Mouse (Mus musculus): Measurements from ENCODE around the gene Prelp. TPM values are rescaled to one million over a fixed set of nuclear protein-coding genes. Genes with fewer than 3 reads are reported as not detected.

Gene Prelp
- total and polyA plus RNA-seq, 3 experiments: not detected

- Histone ChIP-seq H3K79me2 (ENCODE audit: control insufficient read depth, insufficient read depth, low read length, poor library complexity) (no peaks in the 10 kb centered on the region), H3K27me3 (ENCODE audit: control insufficient read depth in 1 of 2, insufficient read depth in 2 of 2, low read length in 2 of 2) (peaks cover 0 to 2% of the 10 kb centered on the region in 2 experiments; a peak in 1 of 4 replicates), H3K27ac (ENCODE audit: control insufficient read depth, low read depth, low read length) (no peak overlapping the region), H3K9me3 (replicated peaks; ENCODE audit: insufficient read depth, low read length) (no peaks in the 10 kb centered on the region), H3K4me1 (ENCODE audit: control insufficient read depth in 1 of 2, insufficient read depth in 2 of 2, low read length in 2 of 2) (peaks cover 4 to 16% of the 10 kb centered on the region in 2 experiments; a peak in 3 of 4 replicates), H3K9ac (ENCODE audit: control insufficient read depth, low read depth, low read length, poor library complexity, severe bottlenecking) (no peak overlapping the region), H3K36me3 (ENCODE audit: control insufficient read depth in 1 of 2, insufficient read depth in 2 of 2, low read length in 2 of 2) (peaks cover 0 to 10% of the 10 kb centered on the region in 2 experiments; a peak in 2 of 4 replicates), H3K4me3 (ENCODE audit: control insufficient read depth in 1 of 2, insufficient read depth in 1 of 2, low read depth in 2 of 2, low read length in 2 of 2) (no peak overlapping the region)
- no peak for DNase-seq (ENCODE audit: low read depth, low spot score)
- TF ChIP-seq MAZ (IDR thresholded peaks at IDR 0.05; ENCODE audit: low read depth, low read length) (no peak), ELF1 (IDR thresholded peaks at IDR 0.05; ENCODE audit: low read depth, low read length) (no peak), NRF1 (IDR thresholded peaks at IDR 0.05; ENCODE audit: insufficient read depth, low read depth, low read length, poor library complexity, severe bottlenecking) (no peak), JUND (IDR thresholded peaks at IDR 0.05; ENCODE audit: low read depth, low read length) (no peak), CHD2 (IDR thresholded peaks at IDR 0.05; ENCODE audit: low read length) (no peak), GABPA (IDR thresholded peaks at IDR 0.05; ENCODE audit: low read depth, low read length) (no peak), TCF12 (IDR thresholded peaks at IDR 0.05; ENCODE audit: low read depth, low read length) (no peak), POLR2AphosphoS2 (IDR thresholded peaks at IDR 0.05; ENCODE audit: low read length) (no peak), KAT2A (conservative IDR thresholded peaks at IDR 0.05; ENCODE audit: low read depth, low read length) (no peak), MAFK (IDR thresholded peaks at IDR 0.05; ENCODE audit: borderline replicate concordance, low read depth, low read length) (no peak), USF2 (IDR thresholded peaks at IDR 0.05; ENCODE audit: borderline replicate concordance in 1 of 2, insufficient read depth in 1 of 2, low read depth in 1 of 2, low read length in 2 of 2) (no peak)
These were observed 44.8 kb upstream of the Prelp start for GRCm38 (mm10) chr1:133966044-133966443.

GRCm38 (mm10) chr1:133965298-133965697 is 44.1 kb upstream of the Prelp start:
- no peak overlapping the region for H3K9ac ChIP-seq (ENCODE audit: control insufficient read depth, low read depth, low read length, poor library complexity, severe bottlenecking)
- H3K79me2 ChIP-seq (ENCODE audit: control insufficient read depth, insufficient read depth, low read length, poor library complexity): no peaks in the 10 kb centered on the region
- no peaks in the 10 kb centered on the region for H3K9me3 ChIP-seq (replicated peaks; ENCODE audit: insufficient read depth, low read length)
- no peak for TF ChIP-seq POLR2AphosphoS2 (IDR thresholded peaks at IDR 0.05; ENCODE audit: low read length)
- no peak for TF ChIP-seq UBTF (IDR thresholded peaks at IDR 0.05; ENCODE audit: borderline replicate concordance, insufficient read depth, low read depth, low read length)
- no peak overlapping the region for H3K27ac ChIP-seq (ENCODE audit: control insufficient read depth, low read depth, low read length)
- no peak overlapping the region for H3K4me3 ChIP-seq (ENCODE audit: control insufficient read depth in 1 of 2, insufficient read depth in 1 of 2, low read depth in 2 of 2, low read length in 2 of 2)
- peaks cover 0 to 10% of the 10 kb centered on the region in 2 experiments; a peak in 2 of 4 replicates for H3K36me3 ChIP-seq (ENCODE audit: control insufficient read depth in 1 of 2, insufficient read depth in 2 of 2, low read length in 2 of 2)
- no peak for DNase-seq (ENCODE audit: low read depth, low spot score)
- H3K4me1 ChIP-seq (ENCODE audit: control insufficient read depth in 1 of 2, insufficient read depth in 2 of 2, low read length in 2 of 2): peaks cover 4 to 16% of the 10 kb centered on the region in 2 experiments; a peak in 3 of 4 replicates
- H3K27me3 ChIP-seq (ENCODE audit: control insufficient read depth in 1 of 2, insufficient read depth in 2 of 2, low read length in 2 of 2): no peaks in the 10 kb centered on the region

- H3K4me1 ChIP-seq (ENCODE audit: control insufficient read depth in 1 of 2, insufficient read depth in 2 of 2, low read length in 2 of 2): peaks cover 4 to 16% of the 10 kb centered on the region in 2 experiments; a peak in 3 of 4 replicates
- no peak overlapping the region for H3K27ac ChIP-seq (ENCODE audit: control insufficient read depth, low read depth, low read length)
- no peaks in the 10 kb centered on the region for H3K79me2 ChIP-seq (ENCODE audit: control insufficient read depth, insufficient read depth, low read length, poor library complexity)
- no peaks in the 10 kb centered on the region for H3K27me3 ChIP-seq (ENCODE audit: control insufficient read depth in 1 of 2, insufficient read depth in 2 of 2, low read length in 2 of 2)
- peak; percentile 57 for DNase-seq (ENCODE audit: low read depth, low spot score)
- peak overlapping the region; percentile 19; the same call in 1 of the 2 replicates for H3K9ac ChIP-seq (ENCODE audit: control insufficient read depth, low read depth, low read length, poor library complexity, severe bottlenecking)
- no peaks in the 10 kb centered on the region for H3K9me3 ChIP-seq (replicated peaks; ENCODE audit: insufficient read depth, low read length)
- H3K36me3 ChIP-seq (ENCODE audit: control insufficient read depth in 1 of 2, insufficient read depth in 2 of 2, low read length in 2 of 2): peaks cover 0 to 10% of the 10 kb centered on the region in 2 experiments; a peak in 2 of 4 replicates
- no peak overlapping the region for H3K4me3 ChIP-seq (ENCODE audit: control insufficient read depth in 1 of 2, insufficient read depth in 1 of 2, low read depth in 2 of 2, low read length in 2 of 2)
- no peak for TF ChIP-seq UBTF (IDR thresholded peaks at IDR 0.05; ENCODE audit: borderline replicate concordance, insufficient read depth, low read depth, low read length)
- TF ChIP-seq ZC3H11A (IDR thresholded peaks at IDR 0.05; ENCODE audit: low read depth, low read length): no peak
- peak; percentile 72 for TF ChIP-seq TAL1 (IDR thresholded peaks at IDR 0.05; ENCODE audit: low read length)
- TF ChIP-seq CHD1 (IDR thresholded peaks at IDR 0.05; ENCODE audit: low read depth, low read length): no peak
- TF ChIP-seq ZMIZ1 (IDR thresholded peaks at IDR 0.05; ENCODE audit: low read depth, low read length): no peak
- TF ChIP-seq NELFE (IDR thresholded peaks at IDR 0.05; ENCODE audit: low read depth, low read length): no peak
- TF ChIP-seq ELF1 (IDR thresholded peaks at IDR 0.05; ENCODE audit: low read depth, low read length): peak; percentile 31; the same call in 1 of the 2 replicates
- no peak for TF ChIP-seq MAZ (IDR thresholded peaks at IDR 0.05; ENCODE audit: low read depth, low read length)
- peak; percentile 83 for TF ChIP-seq TCF12 (IDR thresholded peaks at IDR 0.05; ENCODE audit: low read depth, low read length)
- TF ChIP-seq EP300 (IDR thresholded peaks at IDR 0.05; ENCODE audit: low read depth in 1 of 2, low read length in 2 of 2): peak; percentile 45 to 61
- peak; percentile 20; the same call in 1 of the 2 replicates for TF ChIP-seq GATA1 (IDR thresholded peaks at IDR 0.05; ENCODE audit: low read depth, low read length)
- TF ChIP-seq MEF2A (IDR thresholded peaks at IDR 0.05; ENCODE audit: extremely low read depth, insufficient replicate concordance, low read depth, low read length, poor library complexity, severe bottlenecking): no peak
- no peak for TF ChIP-seq CHD2 (IDR thresholded peaks at IDR 0.05; ENCODE audit: low read length)
- no peak for TF ChIP-seq RCOR1 (IDR thresholded peaks at IDR 0.05; ENCODE audit: low read depth, low read length)
- TF ChIP-seq POLR2AphosphoS5 (IDR thresholded peaks at IDR 0.05; ENCODE audit: borderline replicate concordance, low read depth, low read length): no peak
- TF ChIP-seq MAFK (IDR thresholded peaks at IDR 0.05; ENCODE audit: borderline replicate concordance, low read depth, low read length): no peak
These were observed 43.5 kb upstream of the Prelp start for GRCm38 (mm10) chr1:133964742-133965141.

All from MEL (cell line).